ENCODE assay signal across 8 mouse cellular contexts in the genomic region with DNA sequence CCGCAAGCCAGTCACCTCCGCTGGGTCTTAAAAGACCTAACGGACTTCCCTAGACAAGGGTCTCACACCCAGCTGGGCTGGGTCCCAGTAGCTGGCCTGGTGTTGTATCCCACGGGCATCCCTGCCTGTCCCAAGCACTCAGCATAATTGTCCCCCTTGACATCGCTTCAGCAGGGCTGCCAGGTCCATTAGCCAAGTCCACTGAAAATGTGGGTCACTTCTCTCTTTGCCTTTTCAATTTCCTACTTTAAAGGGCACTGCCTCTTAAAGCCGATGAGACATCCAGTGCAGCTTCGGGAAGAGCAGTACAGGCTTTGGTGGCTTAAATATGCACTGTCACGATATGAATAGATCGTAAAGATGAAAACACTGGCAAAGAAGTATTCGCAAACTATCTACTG. TPM values are rescaled to one million over a fixed set of nuclear protein-coding genes. Genes with fewer than 3 reads are reported as not detected.
DNase-seq lines count a peak whose midpoint lies in the region; ATAC-seq and TF ChIP-seq lines count a peak whose summit lies in the region.

No protein-coding gene starts in this region.

- no peak overlapping the region for H3K4me2 ChIP-seq in heart, embryonic 11.5 days
- H3K4me2 ChIP-seq in embryonic facial prominence, embryonic 14.5 days (ENCODE audit: low read depth, low read length): peak overlapping the region; percentile 21; the same call in 1 of the 2 replicates

- TF ChIP-seq CTCF in MEL (IDR thresholded peaks at IDR 0.05 in 2 of 3, conservative IDR thresholded peaks at IDR 0.05 in 1 of 3; ENCODE audit: control insufficient read depth in 1 of 3, insufficient read depth in 1 of 3, low read depth in 2 of 3, low read length in 3 of 3, poor library complexity in 1 of 3, severe bottlenecking in 1 of 3): no peak

- H3K9ac ChIP-seq in heart, embryonic 11.5 days (ENCODE audit: low read depth, low read length): no peak overlapping the region
- peak overlapping the region; percentile 35 for H3K9ac ChIP-seq in MEL (ENCODE audit: control insufficient read depth, low read depth, low read length, poor library complexity, severe bottlenecking)
- no peak overlapping the region for H3K9ac ChIP-seq in embryonic facial prominence, embryonic 14.5 days (ENCODE audit: low read depth, low read length)

- H3K9me3 ChIP-seq in heart, embryonic 11.5 days (replicated peaks; ENCODE audit: control insufficient read depth, low read length): no peaks in the 10 kb centered on the region
- H3K9me3 ChIP-seq in MEL (replicated peaks; ENCODE audit: insufficient read depth, low read length): no peaks in the 10 kb centered on the region
- H3K9me3 ChIP-seq in embryonic facial prominence, embryonic 14.5 days (ENCODE audit: control insufficient read depth, low read length): no peaks in the 10 kb centered on the region
- H3K9me3 ChIP-seq in limb, embryonic 10.5 days (replicated peaks): no peaks in the 10 kb centered on the region

- DNase-seq in heart, adult 18-20 months: peak; percentile 16 to 49
- DNase-seq in MEL (ENCODE audit: low read depth, low spot score): peak; percentile 31
- peak; percentile 34 for DNase-seq in embryonic facial prominence, embryonic 14.5 days (ENCODE audit: low spot score)
- DNase-seq in limb, embryonic 10.5 days (ENCODE audit: low spot score): no peak
- DNase-seq in urinary bladder, postnatal 14 days (ENCODE audit: low spot score): no peak
- DNase-seq in kidney, postnatal 4 days: no peak

- H3K4me1 ChIP-seq in heart, embryonic 11.5 days (ENCODE audit: control insufficient read depth, insufficient read depth, low read length): no peaks in the 10 kb centered on the region
- H3K4me1 ChIP-seq in MEL (ENCODE audit: control insufficient read depth in 1 of 2, insufficient read depth in 2 of 2, low read length in 2 of 2): no peaks in the 10 kb centered on the region
- no peaks in the 10 kb centered on the region for H3K4me1 ChIP-seq in embryonic facial prominence, embryonic 14.5 days (ENCODE audit: control insufficient read depth, insufficient read depth, low read length)
- peaks cover 18% of the 10 kb centered on the region for H3K4me1 ChIP-seq in limb, embryonic 10.5 days

- ATAC-seq in heart, embryonic 11.5 days (replicated peaks; ENCODE audit: insufficient number of reproducible peaks, low FRiP score, low TSS enrichment): no peak
- peak; percentile 70; the same call in 1 of the 2 replicates for ATAC-seq in embryonic facial prominence, embryonic 14.5 days (ENCODE audit: low read depth)
- no peak for ATAC-seq in megakaryocyte-erythroid progenitor cell, adult 5-6 weeks (replicated peaks; ENCODE audit: low FRiP score, low TSS enrichment, poor library complexity, severe bottlenecking)

- no peak overlapping the region; the same call in 1 of the 2 replicates for H3K4me3 ChIP-seq in heart, embryonic 11.5 days (ENCODE audit: low read depth, low read length)
- peak overlapping the region; percentile 39 to 43 for H3K4me3 ChIP-seq in MEL (ENCODE audit: control insufficient read depth in 1 of 2, insufficient read depth in 1 of 2, low read depth in 2 of 2, low read length in 2 of 2)
- no peak overlapping the region for H3K4me3 ChIP-seq in embryonic facial prominence, embryonic 14.5 days (ENCODE audit: low read depth, low read length)
- peak overlapping the region; percentile 14; the same call in 1 of the 2 replicates for H3K4me3 ChIP-seq in limb, embryonic 10.5 days

- TF ChIP-seq EP300 in MEL (IDR thresholded peaks at IDR 0.05; ENCODE audit: low read depth in 1 of 2, low read length in 2 of 2): no peak

- no peaks in the 10 kb centered on the region for H3K36me3 ChIP-seq in heart, embryonic 11.5 days (ENCODE audit: control insufficient read depth, insufficient read depth, low read length)
- H3K36me3 ChIP-seq in MEL (ENCODE audit: control insufficient read depth in 1 of 2, insufficient read depth in 2 of 2, low read length in 2 of 2): no peaks in the 10 kb centered on the region
- no peaks in the 10 kb centered on the region for H3K36me3 ChIP-seq in embryonic facial prominence, embryonic 14.5 days (ENCODE audit: control insufficient read depth, insufficient read depth, low read length)
- no peaks in the 10 kb centered on the region for H3K36me3 ChIP-seq in limb, embryonic 10.5 days

- no peaks in the 10 kb centered on the region for H3K79me2 ChIP-seq in MEL (ENCODE audit: control insufficient read depth, insufficient read depth, low read length, poor library complexity)

- H3K27ac ChIP-seq in heart, embryonic 11.5 days (ENCODE audit: low read depth, low read length): no peak overlapping the region
- H3K27ac ChIP-seq in MEL (ENCODE audit: control insufficient read depth, low read depth, low read length): no peak overlapping the region
- H3K27ac ChIP-seq in embryonic facial prominence, embryonic 14.5 days (replicated peaks; ENCODE audit: low read depth, low read length): no peak overlapping the region
- peak overlapping the region; percentile 57; the same call in 1 of the 2 replicates for H3K27ac ChIP-seq in limb, embryonic 10.5 days

- 75% methylated on average over 10 of the region's 10 CpGs for WGBS in heart, embryonic 11.5 days (ENCODE audit: insufficient replicate concordance)
- WGBS in embryonic facial prominence, embryonic 14.5 days: 66% methylated on average over 10 of the region's 10 CpGs
- 75% methylated on average over 10 of the region's 10 CpGs for WGBS in limb, embryonic 10.5 days

- no peak for TF ChIP-seq POLR2A in MEL (IDR thresholded peaks at IDR 0.05; ENCODE audit: control insufficient read depth in 1 of 2, insufficient read depth in 1 of 2, low read depth in 1 of 2, low read length in 2 of 2, poor library complexity in 1 of 2)

- no peak for TF ChIP-seq RAD21 in MEL (IDR thresholded peaks at IDR 0.05; ENCODE audit: low read depth, low read length)

- H3K27me3 ChIP-seq in heart, embryonic 11.5 days (ENCODE audit: control insufficient read depth, insufficient read depth, low read length): no peaks in the 10 kb centered on the region
- peaks cover 2 to 3% of the 10 kb centered on the region in 2 experiments; a peak in 3 of 4 replicates for H3K27me3 ChIP-seq in MEL (ENCODE audit: control insufficient read depth in 1 of 2, insufficient read depth in 2 of 2, low read length in 2 of 2)
- no peaks in the 10 kb centered on the region for H3K27me3 ChIP-seq in embryonic facial prominence, embryonic 14.5 days (replicated peaks; ENCODE audit: control insufficient read depth, insufficient read depth, low read length)
- 0 out of 2 replicates have a peak, but pooled peaks cover 8% of the 10 kb centered on the region for H3K27me3 ChIP-seq in limb, embryonic 10.5 days (ENCODE audit: low read depth, poor library complexity, severe bottlenecking)

TF ChIP-seq in MEL, 35 proteins besides CTCF, POLR2A, EP300 and RAD21:
- no peak for TF ChIP-seq TAL1 (IDR thresholded peaks at IDR 0.05; ENCODE audit: low read length)
- no peak for TF ChIP-seq NELFE (IDR thresholded peaks at IDR 0.05; ENCODE audit: low read depth, low read length)
- no peak for TF ChIP-seq ZKSCAN1 (IDR thresholded peaks at IDR 0.05; ENCODE audit: low read depth, low read length)
- no peak for TF ChIP-seq ZC3H11A (IDR thresholded peaks at IDR 0.05; ENCODE audit: low read depth, low read length)
- no peak for TF ChIP-seq SMC3 (IDR thresholded peaks at IDR 0.05; ENCODE audit: low read depth, low read length)
- TF ChIP-seq ZNF384 (IDR thresholded peaks at IDR 0.05; ENCODE audit: low read depth, low read length): no peak
- no peak for TF ChIP-seq CHD1 (IDR thresholded peaks at IDR 0.05; ENCODE audit: low read depth, low read length)
- TF ChIP-seq MAX (IDR thresholded peaks at IDR 0.05; ENCODE audit: low read length): no peak
- no peak for TF ChIP-seq GATA1 (IDR thresholded peaks at IDR 0.05; ENCODE audit: low read depth, low read length)
TF ChIP-seq in MEL: peak in this region for 0.

RNA-seq across cellular contexts. Expression of gene Pde9a, which starts 7.6 kb away (rescaled TPM):
- 1 to 10 TPM; 3.4 to 3.8 TPM for total RNA-seq in heart, adult 18-20 months (2021)
- 7.1 and 9.9 TPM in 2 replicates for polyA plus RNA-seq in heart, embryonic 11.5 days (2014; fragmentation: Nextera tagmentation; extraction: Ambion mirVana)
- total RNA-seq in MEL (2012; rRNA removed): 0.20 TPM in 1 of 2 replicates, not detected in the other
- polyA plus RNA-seq in MEL (2012; ENCODE audit: insufficient read depth in 1 of 2, insufficient read length in 2 of 2, low read depth in 1 of 2, low replicate concordance in 2 of 2, missing spikeins in 1 of 2): under 1 TPM in 1 of 2 experiments, not detected in 1; 0.56 TPM
- polyA plus RNA-seq in embryonic facial prominence, embryonic 14.5 days (2014; fragmentation: Nextera tagmentation; extraction: Ambion mirVana): 14.5 and 18.7 TPM in 2 replicates
- 20.4 and 27.2 TPM in 2 replicates for polyA plus RNA-seq in limb, embryonic 10.5 days (2016; fragmentation: Nextera tagmentation; extraction: Ambion mirVana)
- 1.4 and 3.2 TPM in 2 replicates for total RNA-seq in megakaryocyte-erythroid progenitor cell, adult 5-6 weeks (2014; fragmentation: Nextera tagmentation)
- total RNA-seq in megakaryocyte-erythroid progenitor cell, adult 5-6 weeks (2017): not detected in 2 replicates

Comparison
In these comparisons a context has a peak if more than half of its experiments do, and no peak if none do; other contexts are left out.
1. DNase-seq: peak in heart, adult 18-20 months (2 of 2), MEL (single experiment) and embryonic facial prominence, embryonic 14.5 days (single experiment); none in limb, embryonic 10.5 days (single experiment), urinary bladder, postnatal 14 days (single experiment) and kidney, postnatal 4 days (0 of 2).
2. H3K4me3 ChIP-seq: peak in MEL (2 of 2) and limb, embryonic 10.5 days (single experiment); none in heart, embryonic 11.5 days (single experiment) and embryonic facial prominence, embryonic 14.5 days (single experiment).